Mouse (Mus musculus) liver, embryonic 12.5 days (tissue): ENCODE measurements around the gene Aspscr1. TPM values are rescaled to one million over a fixed set of nuclear protein-coding genes. Genes with fewer than 3 reads are reported as not detected.

Source experiments
- ATAC-seq: fragments of 200-750 bp; cut with Nextera tagmentation; 2 replicates; pipeline ENCODE4 v1.8.0; 2017; ENCODE audit warnings: moderate number of reproducible peaks, mild to moderate bottlenecking, moderate library complexity
- H3K27ac ChIP-seq: fragments of 300-500 bp; sonication (generic); 2 replicates; pipeline ENCODE4 v1.5.1; 2016; ENCODE audit warnings: mild to moderate bottlenecking
- H3K27me3 ChIP-seq: fragments of 300-500 bp; sonication (generic); replicated peaks from 2 replicates; pipeline ENCODE4 v1.6.1; 2016; ENCODE audit warnings: mild to moderate bottlenecking, moderate library complexity
- H3K36me3 ChIP-seq: fragments of 300-500 bp; sonication (generic); 2 replicates; pipeline ENCODE4 v1.6.1; 2016; ENCODE audit warnings: mild to moderate bottlenecking, moderate library complexity
- H3K4me1 ChIP-seq: fragments of 300-500 bp; sonication (generic); 2 replicates; pipeline ENCODE4 v1.6.1; 2016
- H3K4me2 ChIP-seq: fragments of 300-500 bp; sonication (generic); 2 replicates; pipeline ENCODE4 v1.6.1; 2016; ENCODE audit warnings: mild to moderate bottlenecking, moderate library complexity
- H3K4me3 ChIP-seq: fragments of 300-500 bp; sonication (generic); 2 replicates; pipeline ENCODE4 v1.5.1; 2016; ENCODE audit warnings: mild to moderate bottlenecking, moderate library complexity
- H3K9ac ChIP-seq: fragments of 300-500 bp; sonication (generic); 2 replicates; pipeline ENCODE4 v1.6.1; 2016; ENCODE audit warnings: mild to moderate bottlenecking, moderate library complexity
- H3K9me3 ChIP-seq: fragments of 300-500 bp; sonication (generic); replicated peaks from 2 replicates; pipeline ENCODE4 v1.6.1; 2016; ENCODE audit warnings: mild to moderate bottlenecking, moderate library complexity
- WGBS: fragments of 180-500 bp; shearing (Covaris S2); methylation state at CpG from one replicate; pipeline ENCODE4 v1.1.7; 2016; ENCODE audit not compliant: insufficient replicate concordance; 5-methylcytosine and 5-hydroxymethylcytosine counted together
- microRNA-seq: library from miRNA; unstranded; fragments of <30 nt; microRNA quantifications from one replicate; pipeline ENCODE4, GENCODE M21; 2017
- polyA plus RNA-seq: library from polyadenylated mRNA; unstranded; fragments of >200 nt; fragmentation: Nextera tagmentation; extraction: Ambion mirVana; gene quantifications from 2 replicates; pipeline ENCODE4 v1.2.1, GENCODE M21; 2016

Gene Aspscr1
- polyA plus RNA-seq, 1 experiment from 2014 or later = 65.2 TPM

- H3K27ac ChIP-seq = no peak within 1 kb of the TSS
- ATAC-seq = no peak
- H3K4me1 ChIP-seq = peaks cover 15% of the 10 kb centered on the region
- H3K9ac ChIP-seq = no peak within 1 kb of the TSS
- no peaks in the 10 kb centered on the region for H3K9me3 ChIP-seq
- peaks cover 40% of the 10 kb centered on the region for H3K27me3 ChIP-seq
- H3K36me3 ChIP-seq = no peaks in the 10 kb centered on the region
- H3K4me3 ChIP-seq = no peak within 1 kb of the TSS
- H3K4me2 ChIP-seq = no peak within 1 kb of the TSS
- 66% methylated on average over 12 of the region's 12 CpGs for WGBS
These were observed 59.3 kb downstream of the Aspscr1 start, which contains the start of gene Cbr2 for GRCm38 (mm10) chr11:120731858-120732680. Gene Cbr2, minus strand, starts transcription at chr11:120732114.

- Histone ChIP-seq H3K4me1 (peaks cover 8% of the 10 kb centered on the region), H3K27me3 (peaks cover 40% of the 10 kb centered on the region), H3K9ac (no peak overlapping the region), H3K9me3 (no peaks in the 10 kb centered on the region), H3K4me2 (no peak overlapping the region), H3K27ac (no peak overlapping the region), H3K36me3 (no peaks in the 10 kb centered on the region), H3K4me3 (no peak overlapping the region)
- no peak for ATAC-seq
- 49% methylated on average over 6 of the region's 6 CpGs for WGBS
These were observed 60.7 kb downstream of the Aspscr1 start for GRCm38 (mm10) chr11:120733521-120733920.

GRCm38 (mm10) chr11:120736424-120736823 lies 63.7 kb downstream of the Aspscr1 start:
- no peaks in the 10 kb centered on the region for H3K4me1 ChIP-seq
- ATAC-seq = no peak
- H3K4me2 ChIP-seq = no peak overlapping the region
- H3K27me3 ChIP-seq = peaks cover 28% of the 10 kb centered on the region
- WGBS = 55% methylated on average over 6 of the region's 6 CpGs
- H3K27ac ChIP-seq = no peak overlapping the region
- no peak overlapping the region for H3K9ac ChIP-seq
- H3K4me3 ChIP-seq = no peak overlapping the region
- H3K36me3 ChIP-seq = no peaks in the 10 kb centered on the region
- H3K9me3 ChIP-seq = no peaks in the 10 kb centered on the region

- no peak overlapping the region for H3K9ac ChIP-seq
- H3K36me3 ChIP-seq = no peaks in the 10 kb centered on the region
- no peaks in the 10 kb centered on the region for H3K9me3 ChIP-seq
- H3K4me1 ChIP-seq = no peaks in the 10 kb centered on the region
- no peak for ATAC-seq
- H3K4me2 ChIP-seq = no peak overlapping the region
- H3K27me3 ChIP-seq = peaks cover 19% of the 10 kb centered on the region; the same call in 1 of the 2 replicates
- H3K27ac ChIP-seq = no peak overlapping the region
- WGBS = 69% methylated on average over 5 of the region's 5 CpGs
- no peak overlapping the region for H3K4me3 ChIP-seq
These were observed 68.2 kb downstream of the Aspscr1 start for GRCm38 (mm10) chr11:120740981-120741380.

GRCm38 (mm10) chr11:120744121-120744701 lies 71.4 kb downstream of the Aspscr1 start:
- ATAC-seq = no peak
- no peak overlapping the region for H3K9ac ChIP-seq
- H3K36me3 ChIP-seq = no peaks in the 10 kb centered on the region
- H3K27ac ChIP-seq = no peak overlapping the region
- no peaks in the 10 kb centered on the region for H3K9me3 ChIP-seq
- H3K4me3 ChIP-seq = no peak overlapping the region
- H3K4me1 ChIP-seq = no peaks in the 10 kb centered on the region
- peaks cover 19% of the 10 kb centered on the region; the same call in 1 of the 2 replicates for H3K27me3 ChIP-seq
- H3K4me2 ChIP-seq = no peak overlapping the region
- 63% methylated on average over 7 of the region's 7 CpGs for WGBS

GRCm38 (mm10) chr11:120747974-120748373 lies 75.2 kb downstream of the Aspscr1 start:
- Histone ChIP-seq H3K27ac (no peak overlapping the region), H3K4me1 (no peaks in the 10 kb centered on the region), H3K4me3 (no peak overlapping the region), H3K27me3 (peaks cover 19% of the 10 kb centered on the region; the same call in 1 of the 2 replicates), H3K4me2 (no peak overlapping the region), H3K9me3 (no peaks in the 10 kb centered on the region), H3K9ac (no peak overlapping the region), H3K36me3 (no peaks in the 10 kb centered on the region)
- 38% methylated on average over 4 of the region's 4 CpGs for WGBS
- ATAC-seq = no peak

- Histone ChIP-seq H3K4me2 (no peak overlapping the region), H3K27ac (no peak overlapping the region), H3K4me1 (no peaks in the 10 kb centered on the region), H3K9ac (no peak overlapping the region), H3K4me3 (no peak overlapping the region), H3K9me3 (no peaks in the 10 kb centered on the region), H3K36me3 (no peaks in the 10 kb centered on the region), H3K27me3 (peaks cover 12% of the 10 kb centered on the region; the same call in 1 of the 2 replicates)
- WGBS = 45% methylated on average over 8 of the region's 8 CpGs
- ATAC-seq = 0 out of 2 replicates have a peak, but pooled peaks have one; percentile 37
These were observed 76.7 kb downstream of the Aspscr1 start for GRCm38 (mm10) chr11:120749430-120749829.

GRCm38 (mm10) chr11:120751606-120752005 lies 78.8 kb downstream of the Aspscr1 start:
- Histone ChIP-seq H3K4me2 (no peak overlapping the region), H3K27me3 (peaks cover 7% of the 10 kb centered on the region; the same call in 1 of the 2 replicates), H3K9ac (no peak overlapping the region), H3K9me3 (peaks cover 5% of the 10 kb centered on the region; the same call in 1 of the 2 replicates), H3K27ac (no peak overlapping the region), H3K36me3 (no peaks in the 10 kb centered on the region), H3K4me1 (no peaks in the 10 kb centered on the region), H3K4me3 (no peak overlapping the region)
- WGBS = 65% methylated on average over 4 of the region's 4 CpGs
- no peak for ATAC-seq

Small RNA genes within 50 kb of the gene (microRNA-seq; reads per million reads assigned to microRNA genes)
- gene Mir6936 = 7.4 reads per million, percentile 16 among the genes with 10 or more reads in this experiment

Other genes starting within 250 kb of the Aspscr1 start
- 44.9 and 46.3 TPM in 2 replicates for gene Nploc4, start 235.3 kb upstream of the Aspscr1 start, polyA plus RNA-seq
- not detected in 2 replicates for gene Tspan10, start 230.3 kb upstream of the Aspscr1 start, polyA plus RNA-seq
- 0.13 and 0.25 TPM in 2 replicates for gene Pde6g, start 219.5 kb upstream of the Aspscr1 start, polyA plus RNA-seq
- gene Oxld1, start 214.9 kb upstream of the Aspscr1 start, polyA plus RNA-seq = 8.1 and 9.6 TPM in 2 replicates
- gene Ccdc137, start 214.9 kb upstream of the Aspscr1 start, polyA plus RNA-seq = 31.3 and 32.3 TPM in 2 replicates
- 22.3 and 24.2 TPM in 2 replicates for gene Arl16, start 205.4 kb upstream of the Aspscr1 start, polyA plus RNA-seq
- gene Mrpl12, start 188.4 kb upstream of the Aspscr1 start, polyA plus RNA-seq = 161 and 166 TPM in 2 replicates
- gene Slc25a10, start 181.1 kb upstream of the Aspscr1 start, polyA plus RNA-seq = 47.0 and 54.9 TPM in 2 replicates
- 8.5 and 9.6 TPM in 2 replicates for gene Gcgr, start 142.3 kb upstream of the Aspscr1 start, polyA plus RNA-seq
- gene Mcrip1, start 123.2 kb upstream of the Aspscr1 start, polyA plus RNA-seq = 60.4 and 61.8 TPM in 2 replicates
- not detected in 2 replicates for gene Ppp1r27, start 121.8 kb upstream of the Aspscr1 start, polyA plus RNA-seq
- 443 and 468 TPM in 2 replicates for gene P4hb, start 99.7 kb upstream of the Aspscr1 start, polyA plus RNA-seq
- gene Arhgdia, start 91.3 kb upstream of the Aspscr1 start, polyA plus RNA-seq = 337 and 356 TPM in 2 replicates
- gene Alyref, start 74.6 kb upstream of the Aspscr1 start, polyA plus RNA-seq = 542 and 545 TPM in 2 replicates
- gene Anapc11, start 74.6 kb upstream of the Aspscr1 start, polyA plus RNA-seq = 118 and 120 TPM in 2 replicates
- gene Npb, start 64.5 kb upstream of the Aspscr1 start, polyA plus RNA-seq = 5.0 and 6.6 TPM in 2 replicates
- gene Pcyt2, start 55.0 kb upstream of the Aspscr1 start, polyA plus RNA-seq = 135 and 142 TPM in 2 replicates
- gene Sirt7, start 47.7 kb upstream of the Aspscr1 start, polyA plus RNA-seq = 43.1 and 45.3 TPM in 2 replicates
- 53.4 and 58.3 TPM in 2 replicates for gene Mafg, start 39.4 kb upstream of the Aspscr1 start, polyA plus RNA-seq
- 11.0 and 11.3 TPM in 2 replicates for gene Pycr1, start 29.2 kb upstream of the Aspscr1 start, polyA plus RNA-seq
- 0.23 and 0.47 TPM in 2 replicates for gene Myadml2, start 24.8 kb upstream of the Aspscr1 start, polyA plus RNA-seq
- gene Notum, start 11.8 kb upstream of the Aspscr1 start, polyA plus RNA-seq = 0.31 and 0.38 TPM in 2 replicates
- 130 and 137 TPM in 2 replicates for gene Cenpx, start 40.8 kb downstream of the Aspscr1 start, polyA plus RNA-seq
- 23.3 and 23.6 TPM in 2 replicates for gene Lrrc45, start 41.0 kb downstream of the Aspscr1 start, polyA plus RNA-seq
- gene Rac3, start 48.5 kb downstream of the Aspscr1 start, polyA plus RNA-seq = 2.8 and 3.1 TPM in 2 replicates
- gene Dcxr, start 54.3 kb downstream of the Aspscr1 start, polyA plus RNA-seq = 8.4 and 10.0 TPM in 2 replicates
- 0.13 TPM in 1 of 2 replicates, not detected in the other for gene Cbr2, start 59.1 kb downstream of the Aspscr1 start, polyA plus RNA-seq
- 6.4 and 7.3 TPM in 2 replicates for gene Hmga1b, start 89.8 kb downstream of the Aspscr1 start, polyA plus RNA-seq
- 22.4 and 22.9 TPM in 2 replicates for gene Rfng, start 111.2 kb downstream of the Aspscr1 start, polyA plus RNA-seq
- gene Gps1, start 111.3 kb downstream of the Aspscr1 start, polyA plus RNA-seq = 128 and 135 TPM in 2 replicates
- gene Dus1l, start 123.4 kb downstream of the Aspscr1 start, polyA plus RNA-seq = 99.5 and 100.0 TPM in 2 replicates
- 35.9 and 40.3 TPM in 2 replicates for gene Fasn, start 151.6 kb downstream of the Aspscr1 start, polyA plus RNA-seq